Mouse (Mus musculus): Measurements from ENCODE around the gene Cenpu. TPM values are rescaled to one million over a fixed set of nuclear protein-coding genes. Genes with fewer than 3 reads are reported as not detected.

Gene Cenpu
- total RNA-seq, 2 experiments from 2014 or later: 0.55 to 1.1 TPM

- no peak for DNase-seq
- intact Hi-C loops (cut with DNase I; ENCODE audit: low total_unique reads): no loop called here
These were observed 41.9 kb downstream of the Cenpu start for GRCm38 (mm10) chr8:46593772-46594171.

- intact Hi-C loops (cut with DNase I; ENCODE audit: low total_unique reads): no loop called here
- peak; percentile 16 for DNase-seq
These were observed 43.8 kb downstream of the Cenpu start for GRCm38 (mm10) chr8:46595593-46595992.

- no peak for DNase-seq
- intact Hi-C loops (cut with DNase I; ENCODE audit: low total_unique reads): no loop called here
These were observed 44.7 kb downstream of the Cenpu start for GRCm38 (mm10) chr8:46596530-46596929.

- intact Hi-C loops (cut with DNase I; ENCODE audit: low total_unique reads): no loop called here
- no peak for DNase-seq
These were observed 45.6 kb downstream of the Cenpu start for GRCm38 (mm10) chr8:46597411-46597810.

GRCm38 (mm10) chr8:46598114-46598513, 46.3 kb downstream of the Cenpu start:
- intact Hi-C loops (cut with DNase I; ENCODE audit: low total_unique reads): no loop called here
- no peak for DNase-seq

- DNase-seq: no peak
- intact Hi-C loops (cut with DNase I; ENCODE audit: low total_unique reads): no loop called here
These were observed 46.9 kb downstream of the Cenpu start for GRCm38 (mm10) chr8:46598753-46599152.

GRCm38 (mm10) chr8:46599314-46599904, 47.6 kb downstream of the Cenpu start:
- no peak for DNase-seq

GRCm38 (mm10) chr8:46600959-46601707, 49.3 kb downstream of the Cenpu start:
- DNase-seq: no peak

More at GRCm38 (mm10) chr8:46599314-46599904, 47.6 kb downstream of the Cenpu start:
- intact Hi-C loops (cut with DNase I; ENCODE audit: low total_unique reads): no loop called here

GRCm38 (mm10) chr8:46603587-46603986, 51.8 kb downstream of the Cenpu start:
- DNase-seq: no peak
- intact Hi-C loops (cut with DNase I; ENCODE audit: low total_unique reads): no loop called here

More at GRCm38 (mm10) chr8:46600959-46601707, 49.3 kb downstream of the Cenpu start:
- intact Hi-C loops (cut with DNase I; ENCODE audit: low total_unique reads): no loop called here

- intact Hi-C loops (cut with DNase I; ENCODE audit: low total_unique reads): no loop called here
- DNase-seq: no peak
These were observed 55.1 kb downstream of the Cenpu start for GRCm38 (mm10) chr8:46606930-46607329.

GRCm38 (mm10) chr8:46611557-46611956, 59.7 kb downstream of the Cenpu start:
- no peak for DNase-seq
- intact Hi-C loops (cut with DNase I; ENCODE audit: low total_unique reads): no loop called here

GRCm38 (mm10) chr8:46612913-46613312, 61.1 kb downstream of the Cenpu start:
- intact Hi-C loops (cut with DNase I; ENCODE audit: low total_unique reads): no loop called here
- DNase-seq: peak; percentile 28

- DNase-seq: peak; percentile 51
- intact Hi-C loops (cut with DNase I; ENCODE audit: low total_unique reads): no loop called here
These were observed 61.5 kb downstream of the Cenpu start for GRCm38 (mm10) chr8:46613377-46613776.

- DNase-seq: no peak
- intact Hi-C loops (cut with DNase I; ENCODE audit: low total_unique reads): no loop called here
These were observed 64.1 kb downstream of the Cenpu start for GRCm38 (mm10) chr8:46615936-46616335.

GRCm38 (mm10) chr8:46616879-46617689, 65.3 kb downstream of the Cenpu start, which contains the start of the genes Primpol and Casp3:
Gene Primpol (minus strand): TSS chr8:46617212.
Gene Casp3 (plus strand): TSS chr8:46617291.
- peak; percentile 97 for DNase-seq
- intact Hi-C loops (cut with DNase I; ENCODE audit: low total_unique reads): no loop called here

GRCm38 (mm10) chr8:46617690-46618620, 66.1 kb downstream of the Cenpu start:
- intact Hi-C loops (cut with DNase I; ENCODE audit: low total_unique reads): no loop called here
- peak; percentile 38 for DNase-seq

GRCm38 (mm10) chr8:46618639-46619320, 67.0 kb downstream of the Cenpu start:
- intact Hi-C loops (cut with DNase I; ENCODE audit: low total_unique reads): no loop called here
- no peak for DNase-seq

GRCm38 (mm10) chr8:46622446-46623270, 70.8 kb downstream of the Cenpu start:
- no peak for DNase-seq
- intact Hi-C loops (cut with DNase I; ENCODE audit: low total_unique reads): no loop called here
